Mouse (Mus musculus) spleen, adult 12 weeks (tissue): Measurements from ENCODE around the gene Actr2.
"Not testable (repeated sequence)": the region's sequence is repeated elsewhere in the genome, so short reads cannot be mapped to it uniquely, and the experiment has no call there.

Source experiments
- DNase-seq: peaks from one replicate; pipeline ENCODE4 v3.0.0; 2022; ENCODE audit warnings: low spot score

Actr2 gene

DNA sequence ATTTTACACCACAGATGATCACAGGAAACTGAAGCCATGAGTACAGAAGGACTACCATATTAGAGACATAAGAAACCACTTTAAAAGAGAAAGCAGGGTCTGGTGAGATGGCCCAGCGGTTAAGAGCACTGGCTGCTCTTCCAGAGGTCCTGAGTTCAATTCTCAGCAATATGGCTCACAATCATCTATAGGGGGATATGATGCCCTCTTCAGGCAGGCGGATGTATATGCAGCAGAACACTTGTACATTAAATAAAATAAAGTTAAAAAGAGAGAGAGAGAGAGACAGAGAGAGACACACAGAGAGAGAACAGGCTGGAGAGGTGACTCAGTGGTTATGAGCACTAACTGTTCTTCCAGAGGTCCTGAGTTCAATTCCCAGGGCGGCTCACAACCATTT lies 67.1 kb downstream of the Actr2 start:
- no peak for DNase-seq

DNA sequence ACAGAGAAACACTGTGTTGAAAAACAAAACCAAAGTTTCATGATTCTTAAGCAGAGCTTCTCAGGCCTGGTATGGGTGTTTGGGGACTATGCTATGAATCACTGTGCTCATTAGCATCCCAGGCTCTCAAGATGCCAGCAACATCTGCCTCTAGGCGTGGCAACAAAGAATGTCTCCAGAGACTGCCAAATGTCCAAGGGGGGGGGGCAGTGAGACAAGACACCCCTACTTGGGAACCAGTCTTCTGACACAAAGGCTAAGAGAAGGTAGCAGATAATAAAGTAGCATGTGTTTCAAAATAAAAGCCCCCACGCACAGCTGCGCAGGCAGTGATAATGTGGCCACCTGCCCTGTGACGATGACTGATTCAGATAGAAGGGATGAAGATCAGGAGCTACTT lies 69.5 kb downstream of the Actr2 start:
- DNase-seq, result peak; percentile 8

- no peak for DNase-seq
Measured at GRCm38 (mm10) chr11:20042106-20042505, 70.6 kb downstream of the Actr2 start.

GRCm38 (mm10) chr11:20041164-20041920 lies 71.4 kb downstream of the Actr2 start:
- DNase-seq, result no peak

DNA sequence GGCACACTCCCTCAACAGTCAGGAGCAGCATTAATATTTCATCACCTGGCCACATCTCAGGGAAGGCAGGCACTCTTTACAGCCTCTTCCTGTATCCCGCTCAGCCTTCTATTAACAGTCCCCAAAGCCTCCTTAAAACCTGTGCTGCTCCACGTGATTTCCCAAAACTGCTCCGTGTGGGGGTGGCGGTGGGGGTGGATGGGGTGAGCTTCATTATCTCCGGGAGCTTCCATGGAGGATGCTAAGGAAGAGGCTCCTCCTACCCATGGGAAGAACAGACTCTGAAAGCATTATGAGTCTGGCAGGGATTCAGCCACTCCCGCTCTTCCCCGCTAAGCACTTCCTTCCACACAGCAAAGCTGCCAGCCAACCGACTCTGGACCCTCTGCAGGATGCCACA lies 74.0 kb downstream of the Actr2 start:
- no peak for DNase-seq

DNA sequence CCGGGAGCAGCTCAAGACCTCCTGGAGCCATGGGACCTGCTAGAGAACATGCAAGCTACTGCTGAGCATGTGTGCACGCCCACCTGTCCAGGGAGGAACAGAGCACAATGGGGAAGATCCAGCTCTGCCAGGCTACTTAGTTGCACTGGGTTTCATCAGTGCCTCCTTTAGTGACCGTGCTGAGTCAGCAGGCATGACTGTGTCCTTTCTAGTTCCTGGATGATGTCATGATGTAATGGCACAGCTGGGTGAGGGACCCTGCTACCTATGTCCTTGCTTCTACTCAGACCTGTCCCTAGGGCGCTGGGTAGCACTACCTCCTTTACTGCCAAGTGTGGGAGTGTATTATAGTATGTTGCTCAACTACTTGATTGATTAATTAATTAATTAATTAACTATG lies 75.0 kb downstream of the Actr2 start:
- no peak for DNase-seq

GRCm38 (mm10) chr11:20035972-20036371 lies 76.7 kb downstream of the Actr2 start:
- DNase-seq, result no peak

DNA sequence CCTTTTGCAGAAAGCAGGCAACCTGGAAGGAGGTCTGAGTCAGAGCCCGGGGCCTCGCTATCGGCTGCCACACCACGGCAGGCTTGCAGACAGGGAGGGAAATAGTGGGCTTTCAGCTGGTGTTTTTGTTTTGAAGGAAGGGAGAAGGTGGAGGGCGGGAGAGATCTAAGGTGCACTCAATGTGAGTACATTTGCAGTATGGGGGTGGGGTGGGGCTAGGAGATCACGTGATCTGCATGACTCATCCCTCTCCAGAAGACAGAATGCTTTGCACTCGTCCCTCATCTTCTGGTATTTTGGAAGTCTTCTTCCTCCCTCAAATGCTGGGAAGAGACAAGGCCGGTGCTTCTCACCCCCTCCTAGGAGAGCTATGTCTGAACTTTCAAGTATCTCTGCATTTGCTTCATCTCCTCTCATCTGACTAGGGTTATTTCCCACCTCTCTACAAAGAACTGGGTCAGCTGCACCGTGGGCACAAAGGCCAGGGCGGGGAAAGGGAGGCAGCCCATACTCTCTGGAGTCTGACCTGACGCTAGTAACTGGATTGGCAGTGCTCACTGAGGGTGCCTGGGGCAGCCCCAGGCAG lies 77.3 kb downstream of the Actr2 start:
- no peak for DNase-seq

DNA sequence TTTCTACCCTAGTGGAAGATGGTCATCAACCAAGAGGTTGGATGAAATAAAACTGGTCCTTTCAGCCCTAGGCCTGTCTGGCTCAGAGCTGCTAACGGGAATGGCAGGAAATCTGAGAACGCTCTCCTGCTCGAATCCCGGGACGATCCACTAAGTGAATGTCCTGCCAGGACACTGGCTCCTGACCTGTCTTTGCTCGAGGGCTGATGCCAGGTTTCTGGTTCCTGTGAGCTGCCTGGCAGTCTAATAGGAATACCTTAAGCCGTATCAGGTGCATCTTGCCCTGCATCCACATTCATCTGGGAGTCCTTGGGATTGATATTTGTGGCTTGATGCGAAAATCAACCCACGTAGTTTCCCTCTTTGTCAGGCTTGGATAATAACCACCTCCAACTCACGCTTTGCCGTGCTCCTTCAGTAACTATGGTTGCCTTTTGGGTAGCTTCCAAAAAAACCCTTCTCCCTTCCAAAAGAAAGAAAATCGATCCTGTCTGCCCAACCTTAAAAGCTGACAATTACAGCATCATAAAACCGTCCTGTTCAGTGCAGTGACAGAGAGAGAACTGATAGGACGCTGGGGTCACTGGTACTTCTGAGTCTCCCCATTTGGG lies 78.3 kb downstream of the Actr2 start:
- DNase-seq, result no peak

GRCm38 (mm10) chr11:20033541-20034160 lies 79.1 kb downstream of the Actr2 start:
- DNase-seq, result no peak

GRCm38 (mm10) chr11:20031536-20031935 lies 81.2 kb downstream of the Actr2 start:
- DNase-seq, result peak; percentile 44

GRCm38 (mm10) chr11:20030973-20031372 lies 81.7 kb downstream of the Actr2 start:
- not testable (repeated sequence) for DNase-seq

DNA sequence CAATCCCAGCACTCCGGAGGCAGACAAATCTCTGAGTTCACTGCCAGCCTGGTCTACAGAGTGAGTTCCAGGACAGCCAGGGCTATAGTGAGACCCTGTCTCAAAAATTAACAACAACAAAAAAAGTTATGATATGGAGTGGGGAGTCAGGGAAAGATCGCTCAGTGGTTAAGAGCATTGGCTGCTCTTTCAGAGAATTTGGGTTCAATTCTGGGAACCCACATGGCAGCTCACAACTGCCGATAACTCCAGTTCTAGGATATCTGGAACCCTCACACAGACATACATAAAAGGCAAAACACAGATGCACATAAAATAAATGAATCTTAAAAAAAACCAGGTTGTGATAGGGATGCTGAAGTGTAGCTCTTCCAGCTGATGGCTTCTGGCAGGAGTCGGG lies 83.7 kb downstream of the Actr2 start:
- DNase-seq, result no peak

- no peak for DNase-seq
Measured at GRCm38 (mm10) chr11:20028396-20028795, 84.3 kb downstream of the Actr2 start.

GRCm38 (mm10) chr11:20027719-20028118 lies 85.0 kb downstream of the Actr2 start:
- no peak for DNase-seq

DNA sequence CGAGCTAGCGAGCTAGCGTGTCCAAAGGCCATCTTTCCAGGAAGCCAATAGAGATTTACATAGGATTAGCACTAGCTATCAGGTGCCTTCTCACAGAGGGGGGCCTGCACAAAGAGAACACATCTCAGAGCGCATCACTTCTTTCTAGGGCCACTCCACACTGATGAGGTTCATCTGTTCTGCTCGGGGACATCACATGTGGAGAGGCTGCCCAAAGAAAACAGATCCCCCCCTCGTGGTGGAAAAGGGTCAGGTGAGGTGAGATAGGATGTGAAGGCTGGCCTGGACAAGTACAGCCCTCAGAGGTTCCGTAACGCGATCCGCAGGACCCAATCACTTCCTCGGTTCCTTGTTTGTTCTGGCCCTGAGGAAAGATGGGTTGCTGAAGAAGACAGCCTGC lies 86.8 kb downstream of the Actr2 start:
- DNase-seq, result no peak

GRCm38 (mm10) chr11:20022911-20023482 lies 89.7 kb downstream of the Actr2 start:
- no peak for DNase-seq

GRCm38 (mm10) chr11:20022462-20022861 lies 90.3 kb downstream of the Actr2 start:
- DNase-seq, result no peak

- no peak for DNase-seq
Measured at GRCm38 (mm10) chr11:20020720-20021119, 92.0 kb downstream of the Actr2 start.

GRCm38 (mm10) chr11:20018905-20019304 lies 93.8 kb downstream of the Actr2 start:
- DNase-seq, result no peak

GRCm38 (mm10) chr11:20017937-20018336 lies 94.8 kb downstream of the Actr2 start:
- DNase-seq, result no peak

DNA sequence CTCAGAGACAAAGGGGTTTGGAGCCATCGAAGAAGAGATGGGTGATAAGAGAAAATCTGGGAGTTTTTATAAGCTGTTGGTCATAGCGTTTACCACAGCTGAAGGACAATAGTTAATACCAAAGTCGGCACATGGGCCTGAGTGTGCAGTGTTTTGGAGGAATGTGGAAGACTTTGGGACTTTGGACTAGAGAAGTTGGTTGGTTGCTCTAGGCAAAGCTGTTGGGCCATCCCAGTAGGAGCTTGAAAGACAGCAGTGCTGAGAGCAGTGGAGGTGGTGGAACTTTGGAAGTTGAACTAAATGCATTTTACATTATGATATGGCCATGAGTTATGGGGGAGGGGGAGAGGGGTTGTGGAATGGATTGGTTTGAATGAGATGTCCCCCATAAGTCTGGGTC lies 99.3 kb downstream of the Actr2 start:
- no peak for DNase-seq
